Mouse (Mus musculus) heart, postnatal 0 days (tissue): ENCODE results near the gene Commd1. TPM values are rescaled to one million over a fixed set of nuclear protein-coding genes. Genes with fewer than 3 reads are reported as not detected.

Source experiments
- ATAC-seq: fragments of 200-750 bp; cut with Nextera tagmentation; 2 replicates; pipeline ENCODE4 v1.8.0; 2017; ENCODE audit warnings: low read depth, moderate number of reproducible peaks, moderate library complexity; ENCODE audit not compliant: insufficient read depth
- DNase-seq: peaks from one replicate; pipeline ENCODE4 v3.0.0-alpha.2; 2016; ENCODE audit warnings: low spot score
- H3K27ac ChIP-seq: fragments of 300-500 bp; sonication (generic); 2 replicates; pipeline ENCODE4 v1.5.1; 2014; ENCODE audit warnings: low read depth, mild to moderate bottlenecking
- H3K27me3 ChIP-seq: fragments of 300-500 bp; sonication (generic); 2 replicates; pipeline ENCODE4 v1.6.1; 2014; ENCODE audit warnings: low read length, mixed read lengths; ENCODE audit not compliant: control insufficient read depth, insufficient read depth
- H3K36me3 ChIP-seq: fragments of 300-500 bp; sonication (generic); replicated peaks from 2 replicates; pipeline ENCODE4 v1.6.1; 2014; ENCODE audit warnings: low read length, mixed read lengths; ENCODE audit not compliant: control insufficient read depth, insufficient read depth
- H3K4me1 ChIP-seq: fragments of 300-500 bp; sonication (generic); 2 replicates; pipeline ENCODE4 v1.6.1; 2014; ENCODE audit warnings: antibody characterized with exemption; ENCODE audit not compliant: control insufficient read depth, insufficient read depth
- H3K4me2 ChIP-seq: fragments of 300-500 bp; sonication (generic); 2 replicates; pipeline ENCODE4 v1.6.1; 2014; ENCODE audit warnings: low read depth, mild to moderate bottlenecking, low read length, moderate library complexity
- H3K4me3 ChIP-seq: fragments of 300-500 bp; sonication (generic); 2 replicates; pipeline ENCODE4 v1.5.1; 2014; ENCODE audit warnings: low read depth, low read length
- H3K9ac ChIP-seq: fragments of 300-500 bp; sonication (generic); replicated peaks from 2 replicates; pipeline ENCODE4 v1.6.1; 2014; ENCODE audit warnings: low read depth, low read length, mixed read lengths
- H3K9me3 ChIP-seq: fragments of 300-500 bp; sonication (generic); replicated peaks from 2 replicates; pipeline ENCODE4 v1.6.1; 2016; ENCODE audit warnings: low read length; ENCODE audit not compliant: control insufficient read depth
- CTCF ChIP-seq: IDR thresholded peaks from 2 replicates; pipeline ENCODE4 v1.5.1; 2016; ENCODE audit warnings: antibody characterized with exemption, control low read depth, low read depth
- EP300 ChIP-seq: IDR thresholded peaks from 2 replicates; pipeline ENCODE4 v1.6.1; 2016; ENCODE audit warnings: antibody characterized with exemption, low read depth
- WGBS: fragments of 180-500 bp; shearing (Covaris S2); extraction: QIAGEN DNeasy Blood & Tissue Kit; methylation state at CpG from one replicate; pipeline ENCODE4 v1.1.7; 2014; 5-methylcytosine and 5-hydroxymethylcytosine counted together
- polyA plus RNA-seq: library from polyadenylated mRNA; unstranded; fragments of >200 nt; fragmentation: Nextera tagmentation; extraction: Ambion mirVana; gene quantifications from 2 replicates; pipeline ENCODE4 v1.2.1, GENCODE M21; 2015
- total RNA-seq: library from RNA; depleted of rRNA; stranded (reverse); fragments of >200 nt; gene quantifications from 2 replicates; pipeline ENCODE4 v1.2.3, GENCODE M21; 2014; ENCODE audit warnings: low replicate concordance

Commd1 gene
- total and polyA plus RNA-seq, 2 experiments from 2014 or later, result 43.5 to 376 TPM

GRCm38 (mm10) chr11:22917786-22918185 lies 64.4 kb downstream of the Commd1 start:
- WGBS, result 91% methylated on average over 7 of the region's 7 CpGs
- ATAC-seq, result no peak
- H3K27me3 ChIP-seq, result no peaks in the 10 kb centered on the region
- DNase-seq, result no peak
- TF ChIP-seq EP300 (no peak), CTCF (no peak)
- H3K36me3 ChIP-seq, result no peaks in the 10 kb centered on the region
- no peaks in the 10 kb centered on the region for H3K9me3 ChIP-seq
- H3K4me1 ChIP-seq, result 0 out of 2 replicates have a peak, but pooled peaks cover 7% of the 10 kb centered on the region
- no peak overlapping the region for H3K9ac ChIP-seq
- H3K4me2 ChIP-seq, result no peak overlapping the region
- H3K4me3 ChIP-seq, result no peak overlapping the region
- no peak overlapping the region for H3K27ac ChIP-seq

GRCm38 (mm10) chr11:22913744-22914143 lies 68.4 kb downstream of the Commd1 start:
- Histone ChIP-seq H3K4me3 (no peak overlapping the region), H3K4me2 (no peak overlapping the region), H3K27me3 (no peaks in the 10 kb centered on the region), H3K4me1 (peaks cover 19% of the 10 kb centered on the region; the same call in 1 of the 2 replicates), H3K9ac (no peak overlapping the region), H3K27ac (0 out of 2 replicates have a peak overlapping the region, but pooled peaks have one; percentile 30), H3K36me3 (no peaks in the 10 kb centered on the region), H3K9me3 (no peaks in the 10 kb centered on the region)
- no peak for DNase-seq
- no peak for ATAC-seq
- 48% methylated on average over 4 of the region's 4 CpGs for WGBS
- no peak for TF ChIP-seq CTCF
- TF ChIP-seq EP300, result no peak

- 30% methylated on average over 7 of the region's 7 CpGs for WGBS
- no peak overlapping the region for H3K9ac ChIP-seq
- H3K36me3 ChIP-seq, result no peaks in the 10 kb centered on the region
- no peak overlapping the region for H3K4me2 ChIP-seq
- no peaks in the 10 kb centered on the region for H3K27me3 ChIP-seq
- no peaks in the 10 kb centered on the region for H3K9me3 ChIP-seq
- DNase-seq (peak; percentile 85), ATAC-seq (peak; percentile 86)
- H3K4me1 ChIP-seq, result peaks cover 19% of the 10 kb centered on the region; the same call in 1 of the 2 replicates
- peak overlapping the region; percentile 46 for H3K27ac ChIP-seq
- H3K4me3 ChIP-seq, result no peak overlapping the region
- TF ChIP-seq EP300 (no peak), CTCF (no peak)
Measured at GRCm38 (mm10) chr11:22911831-22912230, 70.4 kb downstream of the Commd1 start.

GRCm38 (mm10) chr11:22906453-22906865 lies 75.7 kb downstream of the Commd1 start:
- Histone ChIP-seq H3K9ac (no peak overlapping the region), H3K4me3 (no peak overlapping the region), H3K36me3 (no peaks in the 10 kb centered on the region), H3K9me3 (no peaks in the 10 kb centered on the region), H3K4me2 (no peak overlapping the region), H3K27ac (peak overlapping the region; percentile 28), H3K27me3 (no peaks in the 10 kb centered on the region), H3K4me1 (0 out of 2 replicates have a peak, but pooled peaks cover 3% of the 10 kb centered on the region)
- ATAC-seq (0 out of 2 replicates have a peak, but pooled peaks have one; percentile 44), DNase-seq (no peak)
- no peak for TF ChIP-seq EP300
- TF ChIP-seq CTCF, result no peak

GRCm38 (mm10) chr11:22902923-22903322 lies 79.3 kb downstream of the Commd1 start:
- 71% methylated on average over 2 of the region's 2 CpGs for WGBS
- no peak for ATAC-seq
- Histone ChIP-seq H3K4me3 (no peak overlapping the region), H3K4me2 (no peak overlapping the region), H3K36me3 (peaks cover 13% of the 10 kb centered on the region), H3K27ac (no peak overlapping the region), H3K27me3 (no peaks in the 10 kb centered on the region), H3K9ac (no peak overlapping the region), H3K9me3 (no peaks in the 10 kb centered on the region), H3K4me1 (no peaks in the 10 kb centered on the region)
- no peak for DNase-seq
- TF ChIP-seq EP300, result no peak
- TF ChIP-seq CTCF, result no peak

GRCm38 (mm10) chr11:22900041-22900440 lies 82.1 kb downstream of the Commd1 start:
- TF ChIP-seq EP300, result no peak
- TF ChIP-seq CTCF, result no peak
- Histone ChIP-seq H3K4me3 (no peak overlapping the region), H3K9me3 (no peaks in the 10 kb centered on the region), H3K4me2 (no peak overlapping the region), H3K4me1 (no peaks in the 10 kb centered on the region), H3K36me3 (peaks cover 13% of the 10 kb centered on the region), H3K9ac (no peak overlapping the region), H3K27me3 (no peaks in the 10 kb centered on the region), H3K27ac (no peak overlapping the region)
- 68% methylated on average over 3 of the region's 3 CpGs for WGBS
- no peak for DNase-seq
- no peak for ATAC-seq
